Mouse (Mus musculus) bone marrow macrophage, adult 2 months (primary cell): ENCODE results near the gene Gadd45a. TPM values are rescaled to one million over a fixed set of nuclear protein-coding genes. Genes with fewer than 3 reads are reported as not detected.

ENCODE experiments used
- H3K27ac ChIP-seq: 2 replicates; pipeline ENCODE4 v1.5.1; 2012; ENCODE audit warnings: low read depth, low read length; ENCODE audit not compliant: insufficient read depth
- H3K4me1 ChIP-seq: 2 replicates; pipeline ENCODE4 v1.6.1; 2012; ENCODE audit warnings: low read length; ENCODE audit not compliant: control insufficient read depth, insufficient read depth
- H3K4me3 ChIP-seq: 2 replicates; pipeline ENCODE4 v1.5.1; 2012; ENCODE audit warnings: mild to moderate bottlenecking, low read length, moderate library complexity; ENCODE audit not compliant: insufficient read depth
- CTCF ChIP-seq: IDR thresholded peaks from 2 replicates; pipeline ENCODE4 v1.5.1; 2012; ENCODE audit warnings: low read depth, mild to moderate bottlenecking, low read length, moderate library complexity
- POLR2A ChIP-seq: IDR thresholded peaks from 2 replicates; pipeline ENCODE4 v1.6.1; 2012; ENCODE audit warnings: mild to moderate bottlenecking, low read depth, low read length, borderline replicate concordance
- polyA plus RNA-seq: library from polyadenylated mRNA; stranded (reverse); fragments of >200 nt; gene quantifications from 2 replicates; pipeline ENCODE4 v1.2.4, GENCODE M21; 2012; ENCODE audit not compliant: missing spikeins, insufficient read depth, insufficient read length

The Gadd45a gene
- polyA plus RNA-seq: 11.6 and 14.6 TPM in 2 replicates

DNA sequence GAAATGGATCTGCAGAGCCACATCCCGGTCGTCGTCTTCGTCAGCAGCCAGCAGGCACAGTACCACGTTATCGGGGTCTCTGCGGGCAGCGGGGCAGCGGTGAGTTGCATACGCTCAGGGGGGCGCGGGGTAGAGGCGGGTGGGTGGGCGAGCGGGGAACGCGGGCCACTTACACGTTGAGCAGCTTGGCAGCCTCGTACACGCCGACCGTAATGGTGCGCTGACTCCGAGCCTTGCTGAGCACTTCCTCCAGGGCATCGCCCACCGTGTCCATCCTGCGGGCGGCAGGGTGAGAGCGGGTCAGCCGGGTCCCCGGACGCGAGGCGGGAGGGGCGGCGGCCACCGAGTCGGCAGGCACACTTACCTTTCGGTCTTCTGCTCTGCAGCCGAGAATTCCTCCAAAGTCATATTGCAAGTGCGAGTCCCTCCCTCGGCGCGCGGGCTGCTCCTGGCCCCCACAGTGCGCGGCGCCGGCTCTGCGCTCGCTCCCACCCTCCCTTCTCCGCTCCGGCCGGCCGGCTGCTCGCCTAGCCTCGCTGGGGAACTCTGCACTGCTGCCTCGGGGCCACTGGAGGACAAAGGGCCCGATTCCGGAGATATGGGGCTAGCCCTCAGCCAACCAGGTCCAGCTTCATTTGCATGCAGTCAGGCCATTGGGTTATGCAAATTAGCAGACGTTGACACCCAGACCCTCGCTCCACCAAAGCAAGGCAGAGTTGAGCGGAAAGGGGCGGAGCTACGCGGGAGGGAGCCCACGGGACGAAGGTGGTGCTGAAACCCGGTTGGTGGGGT is at the start of gene Gadd45a:
Gene Gadd45a, minus strand, starts transcription at position 621 of the 792 bp plus-strand sequence.
- Histone ChIP-seq H3K4me1 (peaks cover 27% of the 10 kb centered on the region), H3K27ac (peak within 1 kb of the TSS; percentile 64), H3K4me3 (peak within 1 kb of the TSS; percentile 81)
- TF ChIP-seq POLR2A: peak; percentile 89
- no peak for TF ChIP-seq CTCF

DNA sequence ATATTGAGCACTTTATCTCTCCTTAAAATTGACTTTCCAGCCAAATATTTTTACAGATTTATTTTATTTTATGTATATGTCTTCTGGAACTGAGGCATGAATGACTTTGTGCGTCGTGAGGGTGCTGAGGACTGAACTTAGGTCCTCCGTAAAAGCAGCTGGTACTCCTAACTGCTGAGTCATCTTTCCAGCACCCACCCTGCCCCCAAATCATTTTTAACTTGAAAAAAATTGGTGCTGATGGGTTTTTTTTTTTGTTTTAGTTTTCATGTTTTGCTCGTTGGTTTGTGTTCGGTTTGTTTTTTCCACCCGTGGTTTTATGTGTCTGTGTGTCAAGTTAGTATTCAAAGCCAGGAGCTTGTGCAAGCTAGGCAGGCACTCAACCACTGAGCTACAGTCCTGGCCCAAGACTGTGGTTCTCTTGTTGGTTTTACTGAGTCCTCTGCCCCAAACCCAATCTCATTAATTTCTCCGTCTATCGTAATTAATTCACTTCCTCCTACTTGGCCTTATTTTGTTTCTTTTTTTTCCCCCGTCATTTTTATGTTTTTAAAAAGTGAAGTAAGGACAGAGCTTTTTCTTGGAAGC is 48.7 kb upstream of the Gadd45a start:
- Histone ChIP-seq H3K4me1 (peaks cover 22% of the 10 kb centered on the region), H3K4me3 (no peak overlapping the region), H3K27ac (no peak overlapping the region)
- TF ChIP-seq POLR2A (no peak), CTCF (no peak)

DNA sequence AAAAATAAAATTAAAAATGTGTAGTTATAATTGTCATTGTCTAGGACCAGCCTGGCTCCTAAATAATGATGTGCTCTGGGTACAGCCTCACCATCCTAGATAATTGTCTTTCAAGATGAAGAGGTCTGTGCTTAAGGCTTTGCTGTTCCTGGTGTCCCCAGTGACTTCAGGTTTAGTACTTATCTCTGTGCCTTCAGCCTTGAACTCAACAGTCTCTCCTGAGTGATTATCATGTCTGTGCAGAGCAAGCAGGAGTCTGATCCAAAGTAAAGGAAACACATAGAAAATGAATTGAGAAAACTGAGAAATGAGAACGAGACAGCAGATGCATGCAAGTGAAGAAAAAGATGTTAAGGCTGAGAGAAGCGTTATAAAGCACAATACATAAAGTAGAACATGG is 47.2 kb upstream of the Gadd45a start:
- TF ChIP-seq CTCF (no peak), POLR2A (no peak)

DNA sequence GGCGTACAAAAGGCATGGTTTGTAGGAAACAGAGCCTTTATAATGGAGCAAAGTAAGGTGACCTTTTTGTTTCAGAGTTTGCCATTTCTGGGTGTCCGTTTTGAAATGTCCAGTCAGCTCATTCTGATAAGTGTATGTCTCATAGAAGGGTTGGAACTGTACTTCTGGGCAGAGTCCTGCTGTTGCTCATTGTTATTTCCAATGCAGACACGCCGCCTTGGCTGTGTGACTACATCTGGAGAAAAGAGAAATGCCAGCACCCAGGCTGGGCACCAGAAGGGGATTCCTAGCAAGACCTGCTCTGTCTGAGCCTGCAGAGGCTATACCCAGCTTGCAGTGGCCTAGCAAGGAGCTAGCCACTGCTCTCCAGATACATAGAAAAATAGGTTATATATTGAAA is 43.9 kb upstream of the Gadd45a start:
- Histone ChIP-seq H3K4me3 (no peak overlapping the region), H3K4me1 (peaks cover 27% of the 10 kb centered on the region), H3K27ac (peak overlapping the region; percentile 63)
- no peak for TF ChIP-seq CTCF
- no peak for TF ChIP-seq POLR2A

More for the DNA sequence above, 47.2 kb upstream of the Gadd45a start:
- Histone ChIP-seq H3K27ac (no peak overlapping the region), H3K4me1 (peaks cover 26% of the 10 kb centered on the region), H3K4me3 (no peak overlapping the region)

DNA sequence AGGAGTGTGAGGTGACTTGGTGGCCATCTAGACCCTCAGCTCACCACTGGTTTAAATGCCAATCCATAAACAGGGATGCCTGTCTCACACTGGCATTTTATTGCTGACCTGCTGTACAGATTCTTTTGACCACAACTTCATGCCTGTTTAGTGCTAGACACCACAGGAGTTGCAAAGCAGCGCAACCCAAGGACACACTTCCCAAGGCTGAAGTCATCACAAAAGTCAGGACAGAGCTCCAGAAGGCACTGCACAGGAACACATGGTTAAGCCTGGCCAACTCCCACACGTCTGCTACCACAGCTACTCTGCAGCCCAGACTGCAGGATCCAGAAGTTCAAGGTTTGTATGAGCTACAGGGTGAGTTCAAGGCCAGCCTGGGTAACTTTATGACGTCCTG is 40.8 kb upstream of the Gadd45a start:
- H3K4me1 ChIP-seq: peaks cover 47% of the 10 kb centered on the region
- no peak overlapping the region for H3K27ac ChIP-seq
- no peak overlapping the region for H3K4me3 ChIP-seq
- no peak for TF ChIP-seq POLR2A
- no peak for TF ChIP-seq CTCF

DNA sequence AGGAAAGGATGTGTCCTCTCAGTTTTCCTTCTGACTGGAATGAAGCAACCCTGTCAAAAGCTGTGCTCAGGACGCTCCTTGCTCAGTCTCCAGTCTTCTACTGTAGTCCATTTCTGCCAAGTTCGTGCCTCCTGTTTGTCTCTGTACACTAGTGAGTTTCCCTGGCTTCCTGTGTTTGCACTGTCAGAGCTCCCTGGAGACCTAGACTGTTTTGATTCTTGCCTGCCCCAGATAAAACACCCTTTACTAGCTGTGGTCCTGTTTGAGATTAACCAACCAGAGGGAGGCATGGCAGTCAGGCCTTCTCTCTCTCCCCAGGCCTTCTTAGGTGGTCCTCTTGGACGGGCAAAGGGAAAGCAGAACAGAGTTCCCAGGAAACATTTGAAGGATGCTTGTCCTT is 40.2 kb upstream of the Gadd45a start:
- Histone ChIP-seq H3K4me1 (peaks cover 53% of the 10 kb centered on the region), H3K4me3 (no peak overlapping the region), H3K27ac (no peak overlapping the region)
- TF ChIP-seq CTCF: no peak
- no peak for TF ChIP-seq POLR2A

DNA sequence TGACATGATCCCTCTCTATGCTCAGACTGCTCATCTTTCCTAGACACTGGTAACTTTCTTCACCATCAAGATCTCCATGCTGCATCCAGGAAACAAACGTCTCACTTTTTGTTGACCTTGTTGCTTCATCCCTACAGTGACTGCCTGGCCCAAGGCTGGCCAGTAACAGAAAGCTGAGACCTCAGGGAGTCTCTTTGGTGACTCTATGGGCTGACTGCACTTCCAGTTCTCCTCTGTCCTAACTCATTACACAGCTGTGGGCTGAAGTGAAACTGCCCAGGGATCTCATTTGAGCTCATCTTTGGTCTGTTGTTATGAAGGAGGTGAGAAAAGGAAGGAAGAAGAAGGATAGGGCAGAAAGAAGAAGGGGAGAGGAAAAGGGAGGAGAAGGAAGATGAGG is 39.1 kb upstream of the Gadd45a start:
- Histone ChIP-seq H3K27ac (no peak overlapping the region), H3K4me1 (peaks cover 50% of the 10 kb centered on the region), H3K4me3 (no peak overlapping the region)
- TF ChIP-seq POLR2A (no peak), CTCF (no peak)

DNA sequence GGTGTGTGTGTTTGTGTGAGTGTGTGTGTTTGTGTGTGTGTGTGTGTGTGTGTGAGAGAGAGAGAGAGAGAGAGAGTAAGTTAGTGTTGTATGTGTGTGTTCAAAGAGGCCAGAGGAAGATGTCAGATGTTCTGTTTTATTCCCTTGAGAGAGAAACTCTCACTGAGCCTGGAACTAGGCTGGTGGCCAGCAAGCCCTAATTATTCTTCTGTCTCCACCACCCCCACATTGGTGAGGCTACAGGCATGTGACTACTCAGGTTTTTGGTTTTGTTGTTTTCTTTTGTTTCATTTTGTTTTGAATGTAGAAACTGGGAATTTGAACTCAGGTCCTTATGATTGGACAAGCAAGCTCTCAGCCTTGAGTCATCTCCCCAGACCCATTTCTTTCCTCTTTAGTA is 37.6 kb upstream of the Gadd45a start:
- Histone ChIP-seq H3K27ac (no peak overlapping the region), H3K4me1 (peaks cover 51% of the 10 kb centered on the region), H3K4me3 (no peak overlapping the region)
- no peak for TF ChIP-seq POLR2A
- no peak for TF ChIP-seq CTCF

DNA sequence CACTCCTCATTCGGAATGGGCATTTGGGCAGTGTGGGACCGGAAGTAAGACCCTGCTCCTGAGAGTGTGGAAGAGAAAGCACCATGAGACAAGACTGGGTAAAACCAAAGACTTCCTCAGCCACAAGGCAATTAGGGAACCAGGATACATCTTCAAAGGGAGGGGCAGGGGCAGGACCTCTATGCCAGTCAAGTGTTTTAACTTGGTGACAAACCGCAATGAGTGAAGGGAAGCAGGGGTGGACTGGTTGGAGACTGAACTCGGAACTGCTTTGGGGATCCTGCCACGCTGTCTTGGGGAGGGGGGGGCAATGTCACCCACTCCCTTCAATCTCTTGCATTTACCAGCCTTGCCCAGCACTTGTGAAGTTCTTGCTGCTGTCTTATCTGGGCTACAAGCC is 36.7 kb upstream of the Gadd45a start:
- H3K4me3 ChIP-seq: no peak overlapping the region
- peak overlapping the region; percentile 76 for H3K27ac ChIP-seq
- no peak for TF ChIP-seq CTCF
- no peak for TF ChIP-seq POLR2A
- H3K4me1 ChIP-seq: peaks cover 58% of the 10 kb centered on the region

DNA sequence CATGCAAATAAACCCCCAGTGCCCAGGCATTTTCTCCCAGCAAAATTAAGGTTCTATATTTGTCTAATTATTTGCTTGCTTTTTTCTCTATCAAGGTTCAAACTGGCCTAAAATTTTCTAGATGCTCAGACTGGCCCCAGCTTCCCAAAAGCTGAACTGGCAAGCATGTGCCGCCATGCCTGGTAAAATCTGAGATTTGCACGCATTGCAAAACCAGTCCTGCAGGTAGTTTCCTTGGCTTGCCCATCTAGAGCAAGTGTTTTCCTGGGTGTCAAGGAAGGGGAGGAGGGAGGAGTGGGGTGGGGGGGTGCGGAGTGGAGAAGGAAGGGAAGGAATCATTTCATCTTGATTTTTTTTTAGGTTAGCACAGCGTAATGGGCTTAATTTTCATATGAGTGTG is 36.2 kb upstream of the Gadd45a start:
- TF ChIP-seq CTCF: no peak
- TF ChIP-seq POLR2A: no peak
- H3K4me1 ChIP-seq: peaks cover 58% of the 10 kb centered on the region
- H3K27ac ChIP-seq: peak overlapping the region; percentile 62
- no peak overlapping the region for H3K4me3 ChIP-seq
